In genomic region chr9:77485915-77486314, GRCm38 (mm10) we compare ENCODE assay signal across 24 mouse cellular contexts. TPM values are rescaled to one million over a fixed set of nuclear protein-coding genes. Genes with fewer than 3 reads are reported as not detected.
DNase-seq lines count a peak whose midpoint lies in the region; ATAC-seq and TF ChIP-seq lines count a peak whose summit lies in the region.
"Had no signal": no experiment of that assay in that cellular context is flagged by ENCODE, and none has a peak within 500 bp of the region (broad histone marks: within the 10 kb centered on the region; RNA-seq: fewer than 3 reads in every experiment).

No protein-coding gene starts in this region.

- H3K9me3 ChIP-seq in ES-E14 (ENCODE audit: control insufficient read depth, insufficient read depth, low read depth, low read length): no peaks in the 10 kb centered on the region
- no peaks in the 10 kb centered on the region for H3K9me3 ChIP-seq in stomach, postnatal 0 days (ENCODE audit: control insufficient read depth, low read length)
- H3K9me3 ChIP-seq: embryonic facial prominence, embryonic 15.5 days; forebrain, embryonic 12.5 days; heart, embryonic 15.5 days; hindbrain, embryonic 13.5 days; intestine, embryonic 15.5 days had no signal

- H3K27ac ChIP-seq in ES-E14 (ENCODE audit: insufficient read depth, low read depth, low read length, poor library complexity, severe bottlenecking): no peak overlapping the region
- no peak overlapping the region for H3K27ac ChIP-seq in stomach, postnatal 0 days (replicated peaks)
- H3K27ac ChIP-seq: embryonic facial prominence, embryonic 15.5 days; forebrain, embryonic 12.5 days; heart, embryonic 15.5 days; hindbrain, embryonic 13.5 days; intestine, embryonic 15.5 days had no signal

- H3K4me1 ChIP-seq in ES-E14 (ENCODE audit: control insufficient read depth in 2 of 2, insufficient read depth in 2 of 2, low read length in 2 of 2, poor library complexity in 1 of 2): peaks cover 17 to 37% of the 10 kb centered on the region in 2 experiments
- H3K4me1 ChIP-seq in stomach, postnatal 0 days (replicated peaks; ENCODE audit: control insufficient read depth, insufficient read depth): peaks cover 9% of the 10 kb centered on the region; the same call in 1 of the 2 replicates

- DNase-seq in heart, adult 11 months: peak; percentile 87
- DNase-seq in heart, adult 9 months (ENCODE audit: low spot score in 2 of 2): no peak
- peak; percentile 30 for DNase-seq in testis, postnatal 10 days (ENCODE audit: low spot score)
- DNase-seq in testis, postnatal 14 days (ENCODE audit: low spot score): no peak
- DNase-seq in ES-E14 (ENCODE audit: low read depth, low spot score): no peak
- DNase-seq in stomach, postnatal 0 days (ENCODE audit: low spot score): peak; percentile 35
- DNase-seq in layer of hippocampus, adult 18-20 months (ENCODE audit: low spot score in 2 of 2): no peak
- DNase-seq: adrenal gland, adult 2 months; adrenal gland, postnatal 36 days; cerebellum, adult 11 months; cerebellum, adult 8-10 months; cerebellum, postnatal 14 days; embryo, embryonic 11 days; gastrocnemius, postnatal 36 days; heart, adult 18-20 months; heart, postnatal 14 days had no signal

- no peak overlapping the region for H3K4me3 ChIP-seq in ES-E14 (ENCODE audit: insufficient read depth in 1 of 2, low read depth in 1 of 2, low read length in 2 of 2, poor library complexity in 1 of 2, severe bottlenecking in 1 of 2)
- no peak overlapping the region for H3K4me3 ChIP-seq in stomach, postnatal 0 days (ENCODE audit: low read depth, low read length)
- H3K4me3 ChIP-seq: embryonic facial prominence, embryonic 15.5 days; erythroblast, embryonic 14.5 days; forebrain, embryonic 12.5 days; heart, embryonic 15.5 days; hindbrain, embryonic 13.5 days; intestine, embryonic 15.5 days had no signal

- no peak for ATAC-seq in stomach, postnatal 0 days (ENCODE audit: low FRiP score, low TSS enrichment)
- ATAC-seq: intestine, embryonic 15.5 days had no signal

- WGBS in stomach, postnatal 0 days: 59% methylated on average over 12 of the region's 12 CpGs

- TF ChIP-seq EP300 in stomach, postnatal 0 days (optimal IDR thresholded peaks at IDR 0.05): no peak

- no peaks in the 10 kb centered on the region; the same call in 1 of the 2 replicates for H3K36me3 ChIP-seq in ES-E14 (ENCODE audit: control insufficient read depth, insufficient read depth, low read length, poor library complexity, severe bottlenecking)
- no peaks in the 10 kb centered on the region for H3K36me3 ChIP-seq in stomach, postnatal 0 days (ENCODE audit: control insufficient read depth, insufficient read depth, low read length)
- H3K36me3 ChIP-seq: embryonic facial prominence, embryonic 15.5 days; forebrain, embryonic 12.5 days; heart, embryonic 15.5 days; hindbrain, embryonic 13.5 days; intestine, embryonic 15.5 days had no signal

- no peak for TF ChIP-seq CTCF in stomach, postnatal 0 days (IDR thresholded peaks at IDR 0.05; ENCODE audit: low read depth)

- no peaks in the 10 kb centered on the region for H3K27me3 ChIP-seq in stomach, postnatal 0 days (ENCODE audit: control insufficient read depth, insufficient read depth, low read length)
- H3K27me3 ChIP-seq: CH12.LX; embryonic facial prominence, embryonic 15.5 days; forebrain, embryonic 12.5 days; heart, embryonic 15.5 days; hindbrain, embryonic 13.5 days; intestine, embryonic 15.5 days had no signal

- H3K9ac ChIP-seq in ES-E14 (ENCODE audit: insufficient read depth, low read depth, low read length, poor library complexity, severe bottlenecking): no peak overlapping the region
- H3K9ac ChIP-seq in stomach, postnatal 0 days (ENCODE audit: low read length): no peak overlapping the region
- H3K9ac ChIP-seq: embryonic facial prominence, embryonic 15.5 days; forebrain, embryonic 12.5 days; heart, embryonic 15.5 days; hindbrain, embryonic 13.5 days; intestine, embryonic 15.5 days had no signal

- in situ Hi-C loops in ES-E14 (cut with MboI; ENCODE audit: low sequenced_read_pairs in 2 of 2, unreplicated experiment in 2 of 2): no loop called here

- no peak overlapping the region for H3K4me2 ChIP-seq in stomach, postnatal 0 days (replicated peaks; ENCODE audit: low read depth)
- H3K4me2 ChIP-seq: embryonic facial prominence, embryonic 15.5 days; forebrain, embryonic 12.5 days; heart, embryonic 11.5 days; heart, embryonic 15.5 days; hindbrain, embryonic 13.5 days; intestine, embryonic 15.5 days had no signal

TF ChIP-seq in ES-E14, 5 proteins besides CTCF, POLR2A, EP300 and RAD21:
- no peak for TF ChIP-seq HCFC1 (IDR thresholded peaks at IDR 0.05; ENCODE audit: borderline replicate concordance, insufficient read depth, low read length)
- no peak for TF ChIP-seq CHD2 (IDR thresholded peaks at IDR 0.05; ENCODE audit: low read depth, low read length)
- 0 out of 2 replicates have a peak, but pooled peaks have one; percentile 7 for TF ChIP-seq ZC3H11A (IDR thresholded peaks at IDR 0.05; ENCODE audit: borderline replicate concordance, low read depth, low read length)
- TF ChIP-seq ZNF384 (IDR thresholded peaks at IDR 0.05; ENCODE audit: low read depth, low read length): no peak
- TF ChIP-seq MAFK (IDR thresholded peaks at IDR 0.05; ENCODE audit: insufficient read depth, low read depth, low read length): no peak
TF ChIP-seq in ES-E14: peak in this region for 1.

RNA-seq across cellular contexts. Expression of gene Lrrc1, which starts 58.8 kb away (rescaled TPM):
- 7.7 and 10.7 TPM in 2 replicates for total RNA-seq in ES-E14 (2012; rRNA removed)
- 14.9 and 16.2 TPM in 2 replicates for polyA plus RNA-seq in stomach, postnatal 0 days (2015; fragmentation: Nextera tagmentation; extraction: Ambion mirVana)
- total RNA-seq in layer of hippocampus, adult 18-20 months (2021): 1 to 10 TPM; 7.3 to 9.4 TPM

Comparison
In these comparisons a context has a peak if more than half of its experiments do, and no peak if none do; other contexts are left out.
1. DNase-seq: peak in heart, adult 11 months (single experiment), testis, postnatal 10 days (single experiment) and stomach, postnatal 0 days (single experiment); none in heart, adult 9 months (0 of 2), testis, postnatal 14 days (single experiment), ES-E14 (single experiment) and layer of hippocampus, adult 18-20 months (0 of 2).